Mouse (Mus musculus) monocyte, adult 59 days (primary cell): ENCODE data around the gene Dnm3. TPM values are rescaled to one million over a fixed set of nuclear protein-coding genes. Genes with fewer than 3 reads are reported as not detected.

Experiments
- total RNA-seq, 2 experiments: library from RNA; stranded (reverse); gene quantifications; one replicate each; pipeline ENCODE4 v1.2.4; 2023

The Dnm3 gene
- under 1 TPM in 1 of 2 experiments, not detected in 1; 0.21 TPM for total RNA-seq

DNA sequence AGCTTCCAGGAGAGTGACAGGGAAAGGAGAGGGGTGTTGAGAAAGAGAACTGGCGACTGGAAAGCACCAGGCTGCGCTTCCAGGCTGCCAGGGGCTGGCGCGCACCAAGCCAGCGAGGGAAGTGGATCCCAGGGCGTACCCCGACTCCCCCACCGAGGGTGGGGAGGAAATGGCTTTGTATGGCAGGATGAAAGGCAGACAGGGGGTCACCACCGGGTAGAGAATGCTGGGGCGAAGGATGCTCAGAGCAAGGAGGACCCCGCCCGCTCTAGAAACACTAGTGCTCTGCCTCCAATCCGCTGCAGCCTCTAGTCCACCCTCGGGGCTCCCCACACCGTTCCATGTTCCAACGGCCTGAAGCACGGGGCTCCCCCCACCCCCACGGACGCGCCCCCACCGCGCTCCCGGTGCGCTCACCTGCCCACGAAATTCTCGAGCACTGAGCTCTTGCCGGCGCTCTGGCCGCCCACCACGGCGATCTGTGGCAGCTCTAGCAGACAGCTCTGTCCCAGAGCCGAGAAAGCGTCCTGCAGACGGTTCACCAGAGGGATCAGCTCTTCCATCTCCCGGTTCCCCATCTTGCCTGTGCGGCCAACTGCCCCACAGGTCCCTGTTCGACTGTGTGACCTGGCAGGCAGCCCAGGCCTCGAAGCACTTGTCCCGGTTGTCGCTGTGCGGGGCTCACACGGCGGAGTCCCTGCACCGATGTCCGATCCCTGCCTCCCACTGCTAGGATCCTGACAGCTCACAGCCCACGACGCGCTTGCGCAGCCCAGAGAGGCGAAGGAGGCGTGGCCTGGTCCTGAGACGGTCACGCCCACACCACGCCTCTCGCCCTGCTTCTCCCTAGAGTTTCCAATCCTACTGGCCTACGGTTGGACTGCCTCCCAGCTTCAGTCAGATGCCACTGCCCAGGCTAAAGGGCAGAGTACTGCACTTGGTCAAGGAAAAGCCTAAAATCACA lies at the start of gene Dnm3:
Gene Dnm3, minus strand, starts transcription at position 789 of the 964 bp plus-strand sequence.

DNA sequence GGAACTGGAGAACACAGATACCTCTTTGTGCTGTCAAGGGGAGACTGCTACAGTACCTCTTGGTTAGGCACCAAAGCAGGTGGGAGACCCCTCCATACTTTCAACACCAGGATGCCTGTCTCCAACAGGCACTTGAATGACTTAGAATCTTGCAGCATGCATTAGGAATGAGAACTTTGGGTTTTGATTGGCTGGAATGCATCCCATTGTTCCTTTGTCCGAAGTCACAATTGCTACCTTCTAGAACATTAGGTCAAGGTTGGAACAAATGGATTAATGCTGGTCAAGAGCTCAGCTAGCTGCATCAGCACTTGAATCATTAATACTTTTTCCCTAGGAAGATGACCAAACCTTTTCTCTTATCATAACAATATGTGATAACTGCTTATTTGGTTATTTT lies 498.3 kb downstream of the Dnm3 start, which contains the start of gene 4930558K02Rik:
Gene 4930558K02Rik, minus strand, starts transcription at position 101 of the 400 bp plus-strand sequence.

DNA sequence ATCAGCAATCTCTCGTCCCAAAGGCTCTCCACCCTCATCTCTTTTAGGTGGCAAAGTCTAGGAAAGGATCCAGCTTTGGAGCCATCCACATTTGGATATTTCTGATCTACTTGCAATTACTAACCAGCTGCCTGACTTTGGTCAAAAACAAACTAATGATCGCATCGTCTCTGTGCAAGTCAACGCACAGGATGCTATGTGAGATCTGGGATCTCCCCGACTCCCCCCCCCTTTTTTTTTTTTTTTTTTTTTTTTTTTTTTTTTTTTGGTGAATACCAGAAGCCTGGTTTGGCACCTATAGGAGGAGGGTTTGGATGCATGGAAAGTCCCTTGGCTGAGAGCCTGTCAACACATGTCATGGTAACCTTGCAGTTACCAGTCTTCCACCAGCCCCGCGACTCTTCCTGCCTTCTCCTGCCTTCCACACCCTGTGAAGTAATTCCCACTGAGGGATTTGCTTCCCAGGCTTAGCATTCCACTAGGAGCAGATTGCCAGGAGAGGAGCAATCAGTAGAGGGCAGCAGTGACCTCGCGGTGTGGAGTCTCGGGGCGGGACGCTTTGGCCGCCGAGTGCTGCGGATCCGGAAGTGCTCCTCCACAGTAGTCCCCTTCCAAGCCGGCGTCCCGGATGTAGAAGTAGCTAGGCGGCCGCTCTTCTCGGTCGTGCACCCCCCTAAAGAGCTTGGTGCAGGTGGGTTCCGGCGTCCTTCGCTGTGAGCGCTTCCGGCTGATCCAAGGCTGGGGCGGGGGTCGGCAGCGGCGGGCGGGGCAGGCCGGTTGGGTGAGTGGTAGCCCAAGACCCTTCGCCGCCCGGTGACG lies 509.0 kb downstream of the Dnm3 start, which contains the start of gene Pigc:
Gene Pigc, plus strand, starts transcription at position 598 of the 819 bp plus-strand sequence.

Other genes with a start within 250 kb of the Dnm3 start
- gene Mettl13, start 70.5 kb upstream of the Dnm3 start, total RNA-seq = 10 to 100 TPM; 10.4 to 13.8 TPM
- 100 to 1,000 TPM; 117 to 122 TPM for gene Vamp4, start 92.5 kb upstream of the Dnm3 start, total RNA-seq
- not detected for gene Myoc, start 161.1 kb upstream of the Dnm3 start, total RNA-seq
- not detected for gene Myocos, start 180.2 kb upstream of the Dnm3 start, total RNA-seq